12 mouse cellular contexts compared by ENCODE assay signal in genomic region chr7:79270961-79271387, GRCm38 (mm10). TPM values are rescaled to one million over a fixed set of nuclear protein-coding genes. Genes with fewer than 3 reads are reported as not detected.
DNase-seq lines count a peak whose midpoint lies in the region; ATAC-seq and TF ChIP-seq lines count a peak whose summit lies in the region.
"Had no signal": no experiment of that assay in that cellular context is flagged by ENCODE, and none has a peak within 500 bp of the region (broad histone marks: within the 10 kb centered on the region; RNA-seq: fewer than 3 reads in every experiment).

No protein-coding gene starts in this region.

- DNase-seq in layer of hippocampus, adult 2 months (ENCODE audit: low spot score in 2 of 2) = peak in 1 of 2 experiments; percentile 48
- no peak for DNase-seq in layer of hippocampus, postnatal 36 days
- peak; percentile 79 for DNase-seq in R1 (ENCODE audit: low read depth, low spot score)
- peak; percentile 79 to 82 for DNase-seq in right cerebral cortex, adult 2 months (ENCODE audit: low spot score in 2 of 2)
- no peak for DNase-seq in embryo, embryonic 9.5 days (ENCODE audit: extremely low spot score)
- DNase-seq in kidney, adult 2 months = no peak
- no peak for DNase-seq in gastrocnemius, adult 18-20 months (ENCODE audit: low spot score)
- DNase-seq: cerebellum, adult 2 months; lung, postnatal 4 days; thymus, postnatal 14 days had no signal

- ATAC-seq in intestine, postnatal 0 days = no peak
- ATAC-seq: forebrain, embryonic 16.5 days had no signal

- no peaks in the 10 kb centered on the region for H3K9me3 ChIP-seq in intestine, postnatal 0 days (ENCODE audit: control insufficient read depth)

- TF ChIP-seq CTCF in layer of hippocampus, adult 2 months (conservative IDR thresholded peaks at IDR 0.05) = no peak
- no peak for TF ChIP-seq CTCF in intestine, postnatal 0 days (IDR thresholded peaks at IDR 0.05; ENCODE audit: low read depth)
- no peak for TF ChIP-seq CTCF in kidney, adult 2 months (conservative IDR thresholded peaks at IDR 0.05; ENCODE audit: insufficient read depth, insufficient read length, low read depth, low read length)

- no peak overlapping the region for H3K4me2 ChIP-seq in intestine, postnatal 0 days (replicated peaks; ENCODE audit: low read depth)

- WGBS in intestine, postnatal 0 days = 66% methylated on average over 9 of the region's 9 CpGs
- 80% methylated on average over 9 of the region's 9 CpGs for WGBS in kidney, adult 2 months

- no peaks in the 10 kb centered on the region for H3K36me3 ChIP-seq in intestine, postnatal 0 days (ENCODE audit: control insufficient read depth, insufficient read depth)
- no peaks in the 10 kb centered on the region for H3K36me3 ChIP-seq in kidney, adult 2 months (ENCODE audit: control insufficient read depth, insufficient read depth, low read length)

- H3K9ac ChIP-seq in intestine, postnatal 0 days (ENCODE audit: low read depth, low read length) = no peak overlapping the region

- no peaks in the 10 kb centered on the region for H3K27me3 ChIP-seq in intestine, postnatal 0 days (replicated peaks; ENCODE audit: control insufficient read depth, insufficient read depth, low read length)
- H3K27me3 ChIP-seq in kidney, adult 2 months (replicated peaks; ENCODE audit: control insufficient read depth, insufficient read depth, low read length) = no peaks in the 10 kb centered on the region

- peaks cover 16% of the 10 kb centered on the region for H3K4me1 ChIP-seq in intestine, postnatal 0 days (replicated peaks; ENCODE audit: control insufficient read depth, insufficient read depth, low read length)
- H3K4me1 ChIP-seq in kidney, adult 2 months (ENCODE audit: control insufficient read depth, insufficient read depth, low read length) = peaks cover 13% of the 10 kb centered on the region; the same call in 1 of the 2 replicates

- TF ChIP-seq POLR2A in kidney, adult 2 months (IDR thresholded peaks at IDR 0.05; ENCODE audit: low read depth, low read length) = no peak

- H3K4me3 ChIP-seq in layer of hippocampus, adult 2 months = no peak overlapping the region
- H3K4me3 ChIP-seq in intestine, postnatal 0 days (ENCODE audit: low read depth, low read length) = no peak overlapping the region
- H3K4me3 ChIP-seq in kidney, adult 2 months (ENCODE audit: insufficient read depth, low read depth, low read length) = no peak overlapping the region

- H3K27ac ChIP-seq in layer of hippocampus, adult 2 months = peak overlapping the region; percentile 19; the same call in 1 of the 2 replicates
- 0 out of 2 replicates have a peak overlapping the region, but pooled peaks have one; percentile 77 for H3K27ac ChIP-seq in intestine, postnatal 0 days (ENCODE audit: low read depth, low read length)
- no peak overlapping the region for H3K27ac ChIP-seq in kidney, adult 2 months (ENCODE audit: insufficient read depth, low read depth, low read length)

RNA-seq across cellular contexts. Expression of gene Abhd2, which starts 2.0 kb away (rescaled TPM):
- 10 to 100 TPM; 69.6 to 70.8 TPM for total RNA-seq in layer of hippocampus, adult 2 months (2021)
- total RNA-seq in layer of hippocampus, postnatal 36 days (2021) = 10 to 100 TPM; 67.6 to 67.7 TPM
- polyA plus RNA-seq in intestine, postnatal 0 days (2015; fragmentation: Nextera tagmentation; extraction: Ambion mirVana) = 34.8 and 36.2 TPM in 2 replicates
- 29.4 and 33.3 TPM in 2 replicates for polyA plus RNA-seq in kidney, adult 2 months (2012; rRNA removed)
- 1 to 10 TPM; 3.8 to 4.7 TPM for total RNA-seq in gastrocnemius, adult 18-20 months (2021)

Comparison
In these comparisons a context has a peak if more than half of its experiments do, and no peak if none do; other contexts are left out.
1. DNase-seq: peak in R1 (single experiment) and right cerebral cortex, adult 2 months (2 of 2); none in layer of hippocampus, postnatal 36 days (0 of 2), embryo, embryonic 9.5 days (single experiment), kidney, adult 2 months (single experiment) and gastrocnemius, adult 18-20 months (single experiment).
2. RNA of gene Abhd2, which starts 2.0 kb away (total RNA-seq): 69.6 to 70.8 TPM in layer of hippocampus, adult 2 months and 67.6 to 67.7 TPM in layer of hippocampus, postnatal 36 days; 3.8 to 4.7 TPM in gastrocnemius, adult 18-20 months; every median in the first group is over 10 times any median in the second.